Mouse (Mus musculus): ENCODE measurements around the gene Tspan4. TPM values are rescaled to one million over a fixed set of nuclear protein-coding genes. Genes with fewer than 3 reads are reported as not detected.
"Not testable (repeated sequence)": the region's sequence is repeated elsewhere in the genome, so short reads cannot be mapped to it uniquely, and the experiment has no call there.

Gene Tspan4
- total and polyA plus RNA-seq, 2 experiments from 2014 or later, result 72.2 to 84.2 TPM

GRCm38 (mm10) chr7:141442199-141442598 is 32.8 kb upstream of the Tspan4 start:
- Histone ChIP-seq H3K4me2 (ENCODE audit: low read depth, low read length) (0 out of 2 replicates have a peak overlapping the region, but pooled peaks have one; percentile 91), H3K9ac (replicated peaks; ENCODE audit: low read depth, low read length) (no peak overlapping the region), H3K4me3 (ENCODE audit: low read depth, low read length) (no peak overlapping the region), H3K36me3 (replicated peaks; ENCODE audit: control insufficient read depth, insufficient read depth, low read length) (no peaks in the 10 kb centered on the region; the same call in 1 of the 2 replicates), H3K27me3 (ENCODE audit: control insufficient read depth, insufficient read depth, low read length) (no peaks in the 10 kb centered on the region), H3K9me3 (replicated peaks; ENCODE audit: control insufficient read depth, low read length) (no peaks in the 10 kb centered on the region), H3K27ac (ENCODE audit: low read depth) (no peak overlapping the region), H3K4me1 (ENCODE audit: control insufficient read depth, insufficient read depth) (peaks cover 14% of the 10 kb centered on the region)
- 91% methylated on average over 13 of the region's 13 CpGs for WGBS
- TF ChIP-seq CTCF (IDR thresholded peaks at IDR 0.05; ENCODE audit: low read depth) (no peak), EP300 (IDR thresholded peaks at IDR 0.05; ENCODE audit: low read depth) (no peak)
- DNase-seq (ENCODE audit: low spot score) (no peak), ATAC-seq (ENCODE audit: insufficient read depth, low read depth) (no peak)

DNA sequence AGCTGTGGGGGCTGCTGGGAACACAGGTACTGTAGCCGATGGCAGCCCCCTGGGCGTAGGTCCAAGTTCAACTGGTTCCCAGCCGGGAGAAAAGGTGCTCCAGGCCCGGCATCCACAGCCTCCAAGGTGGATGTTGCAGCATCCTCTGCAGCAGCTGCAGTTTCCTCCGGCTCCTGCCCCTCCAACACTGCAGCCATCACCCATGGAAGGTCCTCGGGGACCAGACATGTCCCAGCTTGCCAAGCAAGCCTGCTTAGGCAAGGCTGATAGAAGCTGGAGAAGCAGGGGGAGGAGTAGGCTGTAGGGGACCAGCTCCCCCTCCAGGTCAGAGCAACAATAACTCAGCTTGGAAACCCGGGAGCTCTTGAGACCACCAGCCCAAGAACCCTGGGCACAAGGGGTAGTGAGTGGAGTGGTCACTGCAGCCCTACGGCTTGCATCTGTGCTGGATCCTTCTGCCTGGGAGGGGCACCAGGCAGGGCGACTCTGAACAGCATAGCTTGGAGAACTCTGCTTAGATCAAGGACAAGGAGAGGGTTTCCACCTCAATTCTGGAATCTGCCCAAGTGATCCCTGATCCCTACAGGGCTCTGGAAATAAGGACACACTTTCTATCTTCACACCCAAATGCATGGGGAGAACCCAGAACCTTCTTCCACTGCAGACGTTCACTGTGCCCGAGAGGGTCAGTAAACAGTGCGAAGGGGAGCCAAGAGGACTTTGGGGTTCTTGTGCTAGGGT is 31.8 kb upstream of the Tspan4 start:
- peak; percentile 58 for DNase-seq (ENCODE audit: low spot score)
- Histone ChIP-seq H3K27me3 (ENCODE audit: control insufficient read depth, insufficient read depth, low read length) (no peaks in the 10 kb centered on the region), H3K9me3 (replicated peaks; ENCODE audit: control insufficient read depth, low read length) (no peaks in the 10 kb centered on the region), H3K36me3 (replicated peaks; ENCODE audit: control insufficient read depth, insufficient read depth, low read length) (no peaks in the 10 kb centered on the region; the same call in 1 of the 2 replicates), H3K4me2 (ENCODE audit: low read depth, low read length) (peak overlapping the region; percentile 91), H3K4me3 (ENCODE audit: low read depth, low read length) (peak overlapping the region; percentile 55), H3K9ac (replicated peaks; ENCODE audit: low read depth, low read length) (peak overlapping the region; percentile 39), H3K4me1 (ENCODE audit: control insufficient read depth, insufficient read depth) (peaks cover 16% of the 10 kb centered on the region), H3K27ac (ENCODE audit: low read depth) (peak overlapping the region; percentile 70)
- no peak for TF ChIP-seq EP300 (IDR thresholded peaks at IDR 0.05; ENCODE audit: low read depth)
- peak; percentile 30; the same call in 1 of the 2 replicates for TF ChIP-seq CTCF (IDR thresholded peaks at IDR 0.05; ENCODE audit: low read depth)
- ATAC-seq (ENCODE audit: insufficient read depth, low read depth), result no peak
- WGBS, result 15% methylated on average over 12 of the region's 12 CpGs

GRCm38 (mm10) chr7:141443828-141444237 is 31.2 kb upstream of the Tspan4 start, which contains the start of gene Pidd1:
Gene Pidd1, minus strand, starts transcription at chr7:141444025.
- DNase-seq (ENCODE audit: low spot score) (peak; percentile 82), ATAC-seq (ENCODE audit: insufficient read depth, low read depth) (peak; percentile 51)
- H3K9ac ChIP-seq (replicated peaks; ENCODE audit: low read depth, low read length), result peak within 1 kb of the TSS; percentile 39

GRCm38 (mm10) chr7:141446374-141446773 is 28.7 kb upstream of the Tspan4 start:
- H3K9me3 ChIP-seq (replicated peaks; ENCODE audit: control insufficient read depth, low read length); ATAC-seq (ENCODE audit: insufficient read depth, low read depth); H3K27ac ChIP-seq (ENCODE audit: low read depth); DNase-seq (ENCODE audit: low spot score); H3K4me2 ChIP-seq (ENCODE audit: low read depth, low read length); H3K9ac ChIP-seq (replicated peaks; ENCODE audit: low read depth, low read length); H3K27me3 ChIP-seq (ENCODE audit: control insufficient read depth, insufficient read depth, low read length): not testable (repeated sequence)
- Histone ChIP-seq H3K4me1 (ENCODE audit: control insufficient read depth, insufficient read depth) (peaks cover 20% of the 10 kb centered on the region), H3K36me3 (replicated peaks; ENCODE audit: control insufficient read depth, insufficient read depth, low read length) (peaks cover 19% of the 10 kb centered on the region), H3K4me3 (ENCODE audit: low read depth, low read length) (peak overlapping the region; percentile 71; the same call in 1 of the 2 replicates)
- WGBS, result 66% methylated on average over 3 of the region's 3 CpGs

More at GRCm38 (mm10) chr7:141443828-141444237, 31.2 kb upstream of the Tspan4 start, which contains the start of gene Pidd1:
- Histone ChIP-seq H3K27ac (ENCODE audit: low read depth) (peak within 1 kb of the TSS; percentile 70), H3K4me1 (ENCODE audit: control insufficient read depth, insufficient read depth) (peaks cover 22% of the 10 kb centered on the region), H3K27me3 (ENCODE audit: control insufficient read depth, insufficient read depth, low read length) (no peaks in the 10 kb centered on the region), H3K4me3 (ENCODE audit: low read depth, low read length) (peak within 1 kb of the TSS; percentile 55), H3K9me3 (replicated peaks; ENCODE audit: control insufficient read depth, low read length) (no peaks in the 10 kb centered on the region), H3K4me2 (ENCODE audit: low read depth, low read length) (peak within 1 kb of the TSS; percentile 91), H3K36me3 (replicated peaks; ENCODE audit: control insufficient read depth, insufficient read depth, low read length) (peaks cover 5% of the 10 kb centered on the region)
- TF ChIP-seq CTCF (IDR thresholded peaks at IDR 0.05; ENCODE audit: low read depth) (no peak), EP300 (IDR thresholded peaks at IDR 0.05; ENCODE audit: low read depth) (no peak)
- 0% methylated on average over 25 of the region's 25 CpGs for WGBS

DNA sequence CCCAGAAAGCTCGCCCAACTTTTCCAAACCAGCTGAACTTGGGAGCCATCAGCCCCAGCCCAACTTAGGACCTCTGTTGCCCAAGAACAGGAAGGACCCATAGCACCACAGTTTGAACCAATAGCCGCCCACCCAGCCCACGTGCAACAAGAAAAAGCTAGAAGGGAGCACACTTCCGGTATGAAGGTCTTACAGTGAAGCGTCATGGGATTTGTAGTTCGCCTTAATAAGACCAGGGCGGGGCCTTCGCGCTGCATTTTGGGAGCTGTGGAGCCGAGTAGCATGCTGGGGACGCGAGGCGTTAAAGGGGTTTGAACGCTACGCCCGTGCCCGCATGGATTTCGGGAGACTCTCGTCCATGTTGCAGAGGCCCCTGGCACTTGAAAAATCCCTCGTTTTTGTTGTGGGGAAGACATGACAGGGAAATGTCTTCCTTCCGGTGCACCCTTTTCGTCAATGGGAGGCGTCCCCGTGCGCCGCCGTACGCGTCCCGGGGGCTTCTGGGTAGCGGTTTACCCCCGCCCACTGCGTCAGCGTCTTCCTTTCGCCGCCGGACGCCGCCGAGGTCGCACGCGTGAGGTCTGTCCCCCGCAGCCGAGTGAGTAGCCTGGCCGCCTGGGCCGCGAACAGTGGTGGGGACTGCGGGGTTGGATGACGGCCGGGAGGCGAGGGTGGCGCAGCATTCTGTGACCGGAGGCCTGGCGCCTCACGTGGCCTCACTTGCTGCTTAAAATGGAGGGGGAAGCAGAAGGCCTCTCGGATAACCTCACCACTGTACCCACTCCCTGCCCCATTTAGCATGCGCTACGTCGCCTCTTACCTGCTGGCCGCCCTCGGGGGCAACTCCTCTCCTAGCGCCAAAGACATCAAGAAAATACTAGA is 27.7 kb upstream of the Tspan4 start, which contains the start of gene Rplp2:
Rplp2 (plus strand) TSS at position 261 of the 882 bp plus-strand sequence.
- TF ChIP-seq CTCF (IDR thresholded peaks at IDR 0.05; ENCODE audit: low read depth) (no peak), EP300 (IDR thresholded peaks at IDR 0.05; ENCODE audit: low read depth) (peak; percentile 94)
- ATAC-seq (ENCODE audit: insufficient read depth, low read depth), result peak; percentile 91
- WGBS, result under 1% methylated on average over 63 of the region's 63 CpGs

More for the DNA sequence above, 27.7 kb upstream of the Tspan4 start, which contains the start of gene Rplp2:
- H3K27ac ChIP-seq (ENCODE audit: low read depth), result peak within 1 kb of the TSS; percentile 89
- H3K4me1 ChIP-seq (ENCODE audit: control insufficient read depth, insufficient read depth), result peaks cover 20% of the 10 kb centered on the region
- H3K4me2 ChIP-seq (ENCODE audit: low read depth, low read length), result peak within 1 kb of the TSS; percentile 71
- no peaks in the 10 kb centered on the region for H3K9me3 ChIP-seq (replicated peaks; ENCODE audit: control insufficient read depth, low read length)
- H3K36me3 ChIP-seq (replicated peaks; ENCODE audit: control insufficient read depth, insufficient read depth, low read length), result peaks cover 25% of the 10 kb centered on the region
- DNase-seq (ENCODE audit: low spot score), result peak; percentile 94
- H3K4me3 ChIP-seq (ENCODE audit: low read depth, low read length), result peak within 1 kb of the TSS; percentile 71
- H3K9ac ChIP-seq (replicated peaks; ENCODE audit: low read depth, low read length), result peak within 1 kb of the TSS; percentile 82
- no peaks in the 10 kb centered on the region for H3K27me3 ChIP-seq (ENCODE audit: control insufficient read depth, insufficient read depth, low read length)
